Mouse (Mus musculus): ENCODE results near the gene Cstf3.
A peak's percentile ranks its signal among the peaks of the same experiment; 100 is the strongest.
"Not testable (repeated sequence)": the region's sequence is repeated elsewhere in the genome, so short reads cannot be mapped to it uniquely, and the experiment has no call there.

Gene Cstf3

DNA sequence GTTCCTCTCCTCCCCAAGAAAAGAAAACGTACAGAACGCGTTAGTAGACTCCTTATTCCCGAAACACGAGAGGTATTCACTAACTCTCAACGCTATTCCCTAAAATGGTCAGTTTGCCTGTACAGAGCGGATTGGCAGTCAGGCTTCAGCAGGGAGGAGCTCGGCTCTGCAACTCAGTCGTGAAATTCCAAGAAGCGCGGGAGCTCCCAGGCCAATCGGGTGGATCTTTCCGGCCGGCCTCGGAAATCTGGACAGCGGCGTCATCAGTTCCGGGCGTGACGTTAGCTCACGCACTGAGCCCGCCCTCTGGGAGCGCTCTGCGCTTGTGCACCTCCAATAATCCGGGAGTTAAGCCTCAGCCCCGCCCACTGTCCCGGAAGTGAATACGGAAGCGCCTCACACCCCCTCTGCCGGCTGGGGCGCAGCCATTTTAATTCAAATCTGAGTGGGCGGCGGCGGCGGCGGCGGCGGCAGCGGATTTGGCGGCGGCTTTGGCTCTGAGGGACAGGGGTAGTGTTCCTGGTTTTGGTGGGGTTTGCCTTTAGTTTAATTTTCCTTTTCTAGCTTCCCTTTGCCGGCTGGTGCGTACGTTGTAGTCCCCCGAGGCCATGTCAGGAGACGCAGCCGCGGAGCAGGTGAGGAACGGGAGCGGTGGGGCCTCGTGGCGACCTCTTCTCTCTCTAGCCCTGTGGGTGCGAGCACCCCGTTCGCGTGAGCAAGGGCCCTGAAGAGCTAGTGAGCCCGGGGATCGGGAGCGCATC lies at the start of gene Cstf3:
Cstf3 (plus strand) TSS at position 456 of the 761 bp plus-strand sequence.
- peak; percentile 97 for DNase-seq (ENCODE audit: low spot score)

- DNase-seq (ENCODE audit: low spot score): not testable (repeated sequence)
Measured at GRCm38 (mm10) chr2:104556711-104557110, 33.6 kb upstream of the Cstf3 start.

- DNase-seq (ENCODE audit: low spot score): no peak
Measured at GRCm38 (mm10) chr2:104557722-104558121, 32.6 kb upstream of the Cstf3 start.

GRCm38 (mm10) chr2:104558326-104558725 lies 32.0 kb upstream of the Cstf3 start:
- no peak for DNase-seq (ENCODE audit: low spot score)

- no peak for DNase-seq (ENCODE audit: low spot score)
Measured at GRCm38 (mm10) chr2:104558938-104559337, 31.4 kb upstream of the Cstf3 start.

- DNase-seq (ENCODE audit: low spot score): no peak
Measured at GRCm38 (mm10) chr2:104559591-104560380, 30.5 kb upstream of the Cstf3 start.

DNA sequence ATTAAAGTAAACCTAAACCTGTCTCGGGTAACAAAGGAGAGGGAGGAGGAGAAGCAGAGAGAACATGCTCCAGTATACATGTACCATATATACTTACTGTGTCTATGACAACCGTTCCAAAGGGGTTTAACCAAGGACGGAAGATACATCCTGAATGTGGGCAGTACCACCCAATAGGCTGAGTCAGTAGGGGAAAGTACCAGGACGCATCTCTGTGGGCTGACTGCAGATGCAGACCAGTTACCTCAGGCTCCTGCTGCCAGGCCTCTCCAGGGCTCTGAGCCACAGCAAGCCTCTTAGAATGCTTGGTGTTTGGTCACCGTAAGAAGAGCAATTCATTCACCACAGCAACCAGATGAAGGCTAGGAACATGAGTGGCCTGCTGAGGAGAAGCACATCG lies 28.9 kb upstream of the Cstf3 start:
- no peak for DNase-seq (ENCODE audit: low spot score)

GRCm38 (mm10) chr2:104561986-104562532 lies 28.3 kb upstream of the Cstf3 start:
- no peak for DNase-seq (ENCODE audit: low spot score)

GRCm38 (mm10) chr2:104572066-104572465 lies 18.3 kb upstream of the Cstf3 start:
- DNase-seq (ENCODE audit: low spot score): no peak

DNA sequence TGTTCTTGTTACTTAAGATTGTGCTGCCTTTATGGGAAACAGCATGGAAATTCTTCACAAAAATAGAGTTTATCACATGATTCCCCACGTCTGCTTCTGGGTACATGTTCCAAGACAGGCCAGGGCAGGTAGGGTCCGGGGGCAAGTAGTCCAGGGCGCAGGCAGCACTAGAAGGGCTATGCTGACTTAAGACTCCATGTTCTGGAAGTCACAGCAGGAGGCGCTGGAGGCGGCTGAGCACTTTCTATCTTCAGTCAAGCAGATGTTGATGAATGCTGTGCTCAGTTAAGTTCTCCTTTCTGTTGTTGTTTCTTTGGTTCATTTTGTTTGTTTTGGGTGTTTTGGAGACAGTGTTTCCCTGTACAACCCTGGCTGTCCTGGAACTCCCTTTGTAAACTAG lies 14.1 kb upstream of the Cstf3 start:
- no peak for DNase-seq (ENCODE audit: low spot score)

GRCm38 (mm10) chr2:104578021-104578420 lies 12.3 kb upstream of the Cstf3 start:
- DNase-seq (ENCODE audit: low spot score): no peak

GRCm38 (mm10) chr2:104578836-104579604 lies 11.3 kb upstream of the Cstf3 start:
- no peak for DNase-seq (ENCODE audit: low spot score)

DNA sequence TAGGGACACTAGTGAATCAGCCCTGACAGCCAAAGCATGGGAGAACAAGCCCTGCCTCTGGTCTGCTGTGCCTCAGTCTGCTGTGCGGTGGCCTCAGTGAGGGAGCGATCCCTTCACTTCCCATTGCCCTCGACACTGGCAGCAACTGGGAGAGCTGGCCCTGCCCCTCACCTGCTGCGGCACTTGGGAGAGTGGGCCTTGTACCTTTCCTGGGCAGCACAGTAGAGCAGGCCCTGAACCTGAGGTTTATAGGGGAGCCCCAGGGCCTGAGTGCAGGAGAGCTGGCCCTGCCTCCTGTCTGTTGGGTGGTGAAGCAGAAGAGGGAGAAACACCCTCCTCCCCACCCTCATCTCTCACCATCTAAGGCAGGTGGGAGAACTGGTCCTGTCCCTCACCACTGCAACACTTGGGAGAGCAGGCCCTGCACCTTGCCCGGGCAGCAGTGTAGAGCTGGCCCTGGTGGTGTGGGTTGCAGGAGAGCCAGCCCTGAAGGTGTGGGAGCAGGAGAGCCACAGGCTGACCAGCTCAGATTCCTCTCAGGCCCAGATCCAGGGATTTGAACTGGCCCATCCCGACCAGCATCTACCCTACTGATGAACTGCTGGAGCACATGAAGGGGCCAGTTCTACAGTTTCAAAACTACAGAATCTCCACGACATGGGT lies 10.4 kb upstream of the Cstf3 start:
- DNase-seq (ENCODE audit: low spot score): no peak

DNA sequence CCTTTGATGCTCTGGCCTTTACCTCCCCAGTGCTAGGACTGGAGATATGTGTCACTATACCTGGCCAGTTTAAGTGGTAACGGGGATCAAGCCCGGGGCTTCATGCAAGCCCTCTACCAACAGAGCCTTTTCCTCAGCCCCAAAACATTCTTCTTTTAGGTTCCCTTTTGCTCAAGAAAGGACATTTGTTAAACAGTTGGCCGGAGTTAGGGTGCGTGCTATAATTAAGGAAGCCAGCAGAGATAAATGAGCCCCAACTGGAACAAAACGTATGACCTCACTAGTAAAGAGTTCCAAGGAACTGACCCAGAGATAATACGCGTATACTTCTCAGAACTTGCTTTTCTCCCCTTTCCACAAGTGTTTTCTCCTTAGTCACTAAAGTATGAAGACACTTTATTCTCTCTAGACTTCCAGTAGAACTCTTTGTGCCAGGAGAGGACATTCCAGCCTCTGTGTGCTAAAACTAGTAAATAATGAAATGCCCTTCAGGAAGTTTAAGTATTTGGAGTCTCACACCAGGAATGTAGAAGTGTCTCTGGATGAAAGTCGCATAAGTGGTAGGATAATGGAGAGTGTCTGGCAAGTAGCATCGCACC lies 8.9 kb upstream of the Cstf3 start:
- DNase-seq (ENCODE audit: low spot score): no peak

DNA sequence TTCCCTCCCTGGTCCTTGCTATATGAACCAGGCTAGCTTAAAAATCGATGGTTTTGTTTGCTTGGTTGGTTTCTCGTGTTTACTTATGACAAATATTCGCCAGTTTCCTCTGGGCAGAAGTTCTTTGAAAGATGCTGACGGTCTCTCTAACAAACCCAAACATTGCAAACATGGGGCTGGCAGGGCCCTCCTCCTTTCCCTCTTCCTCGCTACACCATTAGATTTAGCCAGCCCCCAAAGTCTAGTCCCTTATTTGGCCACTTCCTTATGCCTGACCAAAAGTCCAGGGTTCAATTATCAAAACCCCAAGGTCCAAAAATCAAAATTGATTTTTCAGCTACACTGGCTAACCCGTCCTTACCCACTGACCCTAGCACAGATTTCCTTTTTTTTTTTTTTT lies 7.3 kb upstream of the Cstf3 start:
- no peak for DNase-seq (ENCODE audit: low spot score)

GRCm38 (mm10) chr2:104584226-104584625 lies 6.1 kb upstream of the Cstf3 start:
- no peak for DNase-seq (ENCODE audit: low spot score)

DNA sequence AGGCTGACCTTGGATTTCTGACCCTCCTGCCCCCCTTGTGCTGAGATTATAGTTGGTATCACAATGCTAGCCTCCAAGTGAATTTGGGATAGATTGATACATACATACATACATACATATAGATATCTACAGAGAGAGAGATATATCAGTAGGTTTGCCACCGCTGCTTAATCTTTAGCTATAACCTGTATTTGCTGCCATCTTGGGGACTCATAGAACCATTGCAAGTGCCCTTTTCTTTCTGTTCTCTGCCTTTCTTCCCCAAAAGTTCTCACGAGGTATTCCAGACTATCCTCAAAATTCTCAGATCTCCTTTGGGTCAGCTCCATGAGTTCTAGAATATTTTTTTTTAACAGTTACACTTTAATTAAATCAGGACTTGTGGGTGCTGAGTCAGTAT lies 4.7 kb upstream of the Cstf3 start:
- no peak for DNase-seq (ENCODE audit: low spot score)

GRCm38 (mm10) chr2:104588552-104588951 lies 1.8 kb upstream of the Cstf3 start:
- no peak for DNase-seq (ENCODE audit: low spot score)

- no peak for DNase-seq (ENCODE audit: low spot score)
Measured at GRCm38 (mm10) chr2:104590829-104591117, 450 bp downstream of the Cstf3 start.

DNA sequence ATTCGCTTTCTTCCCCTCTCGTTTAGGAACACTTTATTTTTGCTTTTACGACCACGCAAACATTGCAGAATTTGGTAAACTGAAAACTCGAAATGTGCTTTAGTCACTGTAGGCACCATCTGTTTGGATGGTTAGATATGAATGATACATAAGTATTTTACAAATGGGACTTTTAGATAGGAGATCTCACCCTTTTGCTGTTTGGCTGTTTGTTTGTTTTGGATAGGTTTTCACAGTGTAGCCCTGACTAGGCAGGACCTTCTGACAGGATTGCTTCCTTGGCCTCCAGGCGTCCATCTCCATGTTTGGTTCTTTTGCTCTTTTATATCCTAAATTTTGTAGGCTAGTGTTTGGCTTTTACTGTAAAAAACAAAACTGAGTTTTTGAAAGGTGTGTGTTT lies 818 bp downstream of the Cstf3 start:
- no peak for DNase-seq (ENCODE audit: low spot score)

- DNase-seq (ENCODE audit: low spot score): no peak
Measured at GRCm38 (mm10) chr2:104595063-104595462, 4.7 kb downstream of the Cstf3 start.

DNA sequence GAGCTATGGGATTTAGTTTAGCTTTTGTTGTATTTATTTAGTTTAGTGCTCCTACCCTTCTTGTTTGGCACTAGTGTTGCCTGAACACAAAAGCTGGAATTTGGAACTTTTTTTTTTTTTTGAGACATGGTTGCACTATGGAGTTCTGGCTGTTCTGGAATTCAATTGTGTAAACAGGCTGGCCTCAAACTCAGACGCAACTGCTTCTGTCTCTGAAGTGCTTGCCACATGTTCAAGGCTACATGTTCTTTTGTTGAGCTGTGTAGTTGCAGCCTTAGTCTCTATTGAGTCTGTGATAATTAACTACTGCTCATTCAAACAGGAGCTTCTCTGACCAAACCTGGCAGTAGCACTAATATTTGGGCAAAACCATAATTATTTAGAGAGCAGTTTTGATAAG lies 13.1 kb downstream of the Cstf3 start:
- DNase-seq (ENCODE audit: low spot score): no peak
